Mouse (Mus musculus) liver, embryonic 14.5 days (tissue): ENCODE data around the gene Ppp1ca.

Experiments
- CTCF ChIP-seq: IDR thresholded peaks from 2 replicates; pipeline ENCODE4 v1.5.1; 2016; ENCODE audit warnings: antibody characterized with exemption, low read depth, control low read depth
- EP300 ChIP-seq: IDR thresholded peaks from 2 replicates; pipeline ENCODE4 v1.6.1; 2016; ENCODE audit warnings: antibody characterized with exemption, low read depth

DNA sequence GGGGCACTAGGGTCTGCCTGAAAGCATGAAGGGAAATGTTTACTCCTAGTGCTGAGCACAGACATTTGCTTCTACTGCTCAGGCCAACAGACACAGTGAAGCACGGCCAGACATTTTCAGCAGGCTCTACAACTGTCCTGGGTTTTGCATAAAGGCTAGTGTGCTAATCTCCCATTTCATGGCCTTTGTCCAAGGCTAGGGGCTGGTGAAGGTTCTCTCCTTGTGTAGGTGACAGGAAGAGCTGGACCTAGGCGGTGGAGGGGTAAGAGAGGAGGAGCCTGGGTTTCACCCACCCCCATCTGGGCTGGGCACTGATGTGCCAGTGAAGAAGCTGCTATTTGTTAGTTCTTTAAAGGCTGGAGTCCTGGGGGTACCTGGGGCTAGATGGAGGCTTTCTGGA is 27.1 kb upstream of the Ppp1ca start:
- TF ChIP-seq CTCF (no peak), EP300 (no peak)
